Mouse (Mus musculus): ENCODE measurements around the gene Rnf215.
"Not testable (repeated sequence)": the region's sequence is repeated elsewhere in the genome, so short reads cannot be mapped to it uniquely, and the experiment has no call there.

The Rnf215 gene

GRCm38 (mm10) chr11:4113496-4113895 lies 21.5 kb upstream of the Rnf215 start:
- DNase-seq (ENCODE audit: low spot score) = no peak

- no peak for DNase-seq (ENCODE audit: low spot score)
Observed at GRCm38 (mm10) chr11:4113970-4114369, 21.0 kb upstream of the Rnf215 start.

GRCm38 (mm10) chr11:4114541-4114940 lies 20.5 kb upstream of the Rnf215 start:
- DNase-seq (ENCODE audit: low spot score) = not testable (repeated sequence)

- DNase-seq (ENCODE audit: low spot score) = no peak
Observed at GRCm38 (mm10) chr11:4115407-4115806, 19.6 kb upstream of the Rnf215 start.

GRCm38 (mm10) chr11:4116458-4117141 lies 18.4 kb upstream of the Rnf215 start:
- DNase-seq (ENCODE audit: low spot score) = no peak

GRCm38 (mm10) chr11:4117372-4118071 lies 17.5 kb upstream of the Rnf215 start:
- no peak for DNase-seq (ENCODE audit: low spot score)

- peak; percentile 83 for DNase-seq (ENCODE audit: low spot score)
Observed at GRCm38 (mm10) chr11:4118081-4118921, 16.7 kb upstream of the Rnf215 start.

- DNase-seq (ENCODE audit: low spot score) = no peak
Observed at GRCm38 (mm10) chr11:4119635-4120034, 15.4 kb upstream of the Rnf215 start.

GRCm38 (mm10) chr11:4121691-4122090 lies 13.3 kb upstream of the Rnf215 start:
- no peak for DNase-seq (ENCODE audit: low spot score)

- peak; percentile 52 for DNase-seq (ENCODE audit: low spot score)
Observed at GRCm38 (mm10) chr11:4122226-4122625, 12.8 kb upstream of the Rnf215 start.

GRCm38 (mm10) chr11:4122742-4123579 lies 12.0 kb upstream of the Rnf215 start, which contains the start of gene Sec14l2:
Gene Sec14l2 (minus strand): TSS chr11:4123415.
- peak; percentile 50 for DNase-seq (ENCODE audit: low spot score)

GRCm38 (mm10) chr11:4123922-4124321 lies 11.1 kb upstream of the Rnf215 start:
- peak; percentile 50 for DNase-seq (ENCODE audit: low spot score)

- no peak for DNase-seq (ENCODE audit: low spot score)
Observed at GRCm38 (mm10) chr11:4127059-4127458, 7.9 kb upstream of the Rnf215 start.

GRCm38 (mm10) chr11:4128461-4128860 lies 6.5 kb upstream of the Rnf215 start:
- not testable (repeated sequence) for DNase-seq (ENCODE audit: low spot score)

GRCm38 (mm10) chr11:4133450-4133849 lies 1.6 kb upstream of the Rnf215 start:
- no peak for DNase-seq (ENCODE audit: low spot score)

GRCm38 (mm10) chr11:4134400-4134799 lies 602 bp upstream of the Rnf215 start:
- DNase-seq (ENCODE audit: low spot score) = no peak

- DNase-seq (ENCODE audit: low spot score) = no peak
Observed at GRCm38 (mm10) chr11:4138964-4139363, 4.0 kb downstream of the Rnf215 start.

GRCm38 (mm10) chr11:4141505-4141904 lies 6.5 kb downstream of the Rnf215 start:
- peak; percentile 44 for DNase-seq (ENCODE audit: low spot score)

GRCm38 (mm10) chr11:4142352-4142751 lies 7.3 kb downstream of the Rnf215 start:
- no peak for DNase-seq (ENCODE audit: low spot score)

GRCm38 (mm10) chr11:4143281-4144062 lies 8.5 kb downstream of the Rnf215 start:
- DNase-seq (ENCODE audit: low spot score) = no peak

GRCm38 (mm10) chr11:4146381-4146780 lies 11.4 kb downstream of the Rnf215 start:
- DNase-seq (ENCODE audit: low spot score) = no peak
